Mouse (Mus musculus) 416B (cell line): ENCODE measurements around the gene Aurka.
A peak's percentile ranks its signal among the peaks of the same experiment; 100 is the strongest.

Experiments
- DNase-seq: peaks from one replicate; pipeline ENCODE4 v3.0.0; 2011; ENCODE audit warnings: low read depth

Aurka gene

GRCm38 (mm10) chr2:172370411-172371223 lies at the start of gene Aurka, which contains the start of gene Cstf1:
TSS of gene Aurka (minus strand) at chr2:172370535.
TSS of gene Cstf1 (plus strand) at chr2:172370681.
- DNase-seq = peak; percentile 98

GRCm38 (mm10) chr2:172418208-172418607 lies 47.9 kb upstream of the Aurka start:
- DNase-seq = no peak

- DNase-seq = no peak
Observed at GRCm38 (mm10) chr2:172416876-172417275, 46.5 kb upstream of the Aurka start.

- DNase-seq = no peak
Observed at GRCm38 (mm10) chr2:172416218-172416617, 45.9 kb upstream of the Aurka start.

- DNase-seq = no peak
Observed at GRCm38 (mm10) chr2:172413894-172414293, 43.6 kb upstream of the Aurka start.

DNA sequence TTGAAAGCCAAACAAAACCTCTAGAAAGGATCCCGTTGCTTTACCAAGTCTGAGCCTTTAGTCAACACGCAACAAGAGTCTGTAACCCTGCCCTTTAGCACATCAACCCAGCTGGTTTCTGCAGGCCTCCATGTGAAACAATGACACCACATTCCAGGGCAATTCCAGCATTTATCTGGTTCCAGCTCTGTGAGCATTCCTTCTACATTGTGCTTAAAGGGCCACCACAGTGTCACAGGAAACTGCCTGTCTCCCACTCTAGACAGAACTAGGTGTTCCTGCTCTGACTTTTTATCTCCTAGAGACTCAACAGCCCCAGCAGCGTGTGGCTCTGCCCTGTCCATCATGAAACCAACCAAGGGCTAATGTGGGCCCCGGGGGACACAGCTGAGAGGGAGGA lies 42.9 kb upstream of the Aurka start:
- no peak for DNase-seq

DNA sequence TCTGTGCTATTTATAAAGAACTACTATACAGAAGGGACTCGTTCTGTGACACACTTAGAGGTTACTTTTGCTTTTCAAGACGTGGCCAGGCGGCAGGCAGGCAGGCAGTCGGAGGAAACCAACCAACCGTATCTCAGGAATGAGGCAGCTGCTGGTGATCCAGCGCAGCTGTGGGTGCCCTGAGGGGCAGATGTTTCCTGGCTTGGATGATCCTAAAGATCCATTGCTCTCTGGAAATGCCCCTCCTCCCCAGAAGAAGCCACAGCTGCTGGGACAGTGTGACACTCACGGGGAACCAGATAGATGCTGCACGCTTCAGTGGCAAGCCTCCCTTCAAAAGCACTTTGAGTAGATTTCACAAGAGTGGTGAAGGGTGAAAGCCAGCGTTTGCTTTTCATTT lies 42.1 kb upstream of the Aurka start:
- peak; percentile 42 for DNase-seq

- peak; percentile 48 for DNase-seq
Observed at GRCm38 (mm10) chr2:172411091-172411490, 40.8 kb upstream of the Aurka start.

DNA sequence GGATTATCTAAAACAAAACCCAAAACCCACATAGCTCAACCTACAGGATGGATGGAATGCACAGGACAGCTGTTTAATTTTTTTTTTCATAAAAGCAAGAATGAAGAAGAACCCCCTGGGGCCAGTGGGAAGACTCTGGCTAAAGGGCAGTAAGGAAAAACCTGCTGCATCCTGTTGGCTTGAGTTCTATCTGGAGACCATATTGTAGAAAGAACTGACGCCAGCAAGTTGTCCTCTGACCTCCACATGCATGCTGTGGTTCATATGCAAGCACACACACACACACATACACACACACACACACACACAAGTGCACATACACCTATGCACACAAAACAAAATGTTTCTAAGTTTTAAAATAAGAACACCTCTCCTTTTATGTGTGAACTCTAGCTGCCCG lies 40.4 kb upstream of the Aurka start:
- DNase-seq = no peak

DNA sequence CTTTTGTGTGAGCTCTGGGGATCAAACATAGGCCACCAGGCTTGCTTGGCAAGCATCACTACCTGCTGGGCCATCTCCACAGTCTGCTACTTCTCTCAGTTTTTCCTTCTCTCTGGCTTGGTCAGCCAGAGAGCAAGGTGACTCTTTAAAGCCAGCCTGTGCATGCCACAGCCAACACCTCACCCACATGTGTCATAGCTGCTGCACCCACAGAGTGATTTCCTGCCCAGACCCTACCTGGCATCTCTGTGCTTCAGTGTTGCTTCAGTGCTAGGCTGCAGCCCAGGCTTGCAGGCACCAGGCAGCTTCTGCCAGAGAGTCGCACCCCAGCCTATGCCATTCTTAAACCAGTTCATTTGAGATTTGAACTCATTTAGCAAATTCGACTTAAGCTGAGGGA lies 37.2 kb upstream of the Aurka start:
- DNase-seq = no peak

- DNase-seq = no peak
Observed at GRCm38 (mm10) chr2:172406173-172406572, 35.8 kb upstream of the Aurka start.

GRCm38 (mm10) chr2:172405011-172405410 lies 34.7 kb upstream of the Aurka start:
- no peak for DNase-seq

- DNase-seq = no peak
Observed at GRCm38 (mm10) chr2:172404239-172404638, 33.9 kb upstream of the Aurka start.

- peak; percentile 96 for DNase-seq
Observed at GRCm38 (mm10) chr2:172401116-172401825, 30.9 kb upstream of the Aurka start.

- no peak for DNase-seq
Observed at GRCm38 (mm10) chr2:172399901-172400300, 29.6 kb upstream of the Aurka start.

- DNase-seq = no peak
Observed at GRCm38 (mm10) chr2:172395961-172396360, 25.6 kb upstream of the Aurka start.

- no peak for DNase-seq
Observed at GRCm38 (mm10) chr2:172394671-172395070, 24.3 kb upstream of the Aurka start.

DNA sequence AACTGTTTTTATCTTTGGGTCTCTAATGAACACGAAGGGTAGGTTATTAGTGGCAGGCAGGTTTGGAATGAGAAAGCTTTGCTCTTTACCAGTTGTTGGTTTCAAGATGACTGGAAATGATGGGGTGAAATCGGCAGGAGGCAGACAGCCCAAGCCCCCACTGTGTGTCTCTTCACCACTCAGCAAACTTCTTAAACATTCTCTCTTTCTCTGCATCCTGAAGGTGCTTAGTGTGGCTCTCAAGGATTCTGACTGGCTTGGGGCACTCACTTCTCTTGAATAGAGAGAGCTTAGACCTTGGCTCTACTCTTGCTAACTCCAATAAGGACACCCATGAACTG lies 23.7 kb upstream of the Aurka start:
- no peak for DNase-seq

DNA sequence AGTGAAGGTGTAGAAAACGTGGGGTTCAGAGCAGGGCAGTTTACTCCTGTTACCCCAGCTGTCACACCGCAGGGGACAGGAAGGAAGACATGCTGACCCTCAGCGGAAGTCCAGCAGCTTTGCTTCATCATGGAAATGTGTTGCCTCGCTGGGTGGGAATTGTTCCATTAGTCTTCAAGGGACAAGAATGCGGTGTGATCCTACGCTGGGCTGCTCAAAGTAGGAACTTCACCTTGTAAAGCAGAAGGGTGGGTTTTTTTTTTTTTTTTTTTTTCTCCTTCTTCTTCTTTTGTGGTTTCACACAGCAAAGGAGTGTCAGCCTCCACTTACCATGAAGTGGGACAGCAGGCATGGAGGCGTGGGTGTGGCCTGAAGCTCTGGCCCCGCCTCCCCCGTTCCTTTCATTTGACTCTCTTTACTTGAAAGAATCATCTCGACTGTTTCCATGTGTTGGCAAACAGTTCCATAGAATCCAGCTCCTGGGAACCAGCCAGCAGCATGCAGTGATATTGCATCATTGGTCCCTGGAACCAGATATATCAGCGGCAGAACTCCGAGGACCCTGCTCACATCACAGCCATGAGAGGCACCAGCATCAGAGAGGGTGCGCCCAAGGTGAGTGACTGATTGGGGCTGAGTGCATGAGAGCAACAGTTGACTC lies 23.2 kb upstream of the Aurka start, which contains the start of gene Cass4:
TSS of gene Cass4 (plus strand) at position 404 of the 661 bp plus-strand sequence.
- DNase-seq = peak; percentile 53

GRCm38 (mm10) chr2:172392041-172392521 lies 21.7 kb upstream of the Aurka start:
- DNase-seq = no peak

GRCm38 (mm10) chr2:172390341-172390740 lies 20.0 kb upstream of the Aurka start:
- DNase-seq = no peak

DNA sequence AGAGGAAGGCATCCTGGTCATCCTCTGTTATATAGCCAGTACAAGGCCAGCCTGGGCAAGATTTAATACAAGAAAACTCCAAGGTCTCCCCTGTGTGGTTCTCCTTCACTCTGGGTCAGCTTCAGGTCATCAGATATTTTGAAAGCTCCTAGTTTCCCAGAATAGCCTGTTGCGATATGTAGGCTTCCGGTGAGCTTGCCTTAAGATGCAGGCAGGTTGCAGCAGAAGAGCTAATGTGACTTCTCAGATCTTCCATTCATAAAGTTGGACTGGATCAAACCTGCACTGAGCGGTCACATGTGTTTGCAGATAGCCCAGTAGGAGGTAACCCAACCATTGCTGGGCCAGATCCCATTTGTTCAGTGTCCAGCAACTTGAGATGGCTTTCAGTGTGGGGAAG lies 14.4 kb upstream of the Aurka start:
- DNase-seq = peak; percentile 17

DNA sequence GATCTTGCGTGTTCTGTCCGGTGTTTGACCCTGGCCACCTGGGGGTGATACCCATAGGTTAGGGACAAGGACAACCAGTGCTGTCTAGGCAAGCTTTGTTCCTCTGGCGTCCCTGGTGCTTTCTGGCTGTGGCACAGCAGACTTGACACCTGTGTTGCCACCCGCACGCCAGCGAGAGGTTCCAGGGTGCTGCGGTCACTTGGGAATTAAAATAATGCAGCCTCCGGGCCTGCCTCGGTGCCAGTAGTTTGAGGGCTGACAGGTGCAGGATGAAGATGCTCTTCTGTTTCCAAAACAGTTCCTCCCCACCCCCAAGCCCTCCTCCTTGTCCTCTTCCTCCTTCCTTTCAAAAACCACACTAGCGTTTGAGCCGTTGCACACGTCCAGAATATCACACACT lies 11.6 kb upstream of the Aurka start:
- DNase-seq = no peak
